Mouse (Mus musculus) embryonic facial prominence, embryonic 15.5 days (tissue): ENCODE results near the gene Fbrsl1. TPM values are rescaled to one million over a fixed set of nuclear protein-coding genes. Genes with fewer than 3 reads are reported as not detected.
A peak's percentile ranks its signal among the peaks of the same experiment; 100 is the strongest.

Source experiments
- ATAC-seq: fragments of 200-750 bp; cut with Nextera tagmentation; 2 replicates; pipeline ENCODE4 v1.8.0; 2017; ENCODE audit warnings: low read depth, moderate TSS enrichment; ENCODE audit not compliant: insufficient number of reproducible peaks, low FRiP score, low TSS enrichment
- H3K27ac ChIP-seq: fragments of 300-500 bp; sonication (generic); replicated peaks from 2 replicates; pipeline ENCODE4 v1.5.1; 2015; ENCODE audit warnings: mild to moderate bottlenecking, inconsistent platforms
- H3K27me3 ChIP-seq: fragments of 300-500 bp; sonication (generic); 2 replicates; pipeline ENCODE4 v1.6.1; 2015; ENCODE audit warnings: inconsistent platforms
- H3K36me3 ChIP-seq: fragments of 300-500 bp; sonication (generic); 2 replicates; pipeline ENCODE4 v1.6.1; 2015; ENCODE audit warnings: mild to moderate bottlenecking, inconsistent platforms
- H3K4me1 ChIP-seq: fragments of 300-500 bp; sonication (generic); 2 replicates; pipeline ENCODE4 v1.6.1; 2015; ENCODE audit warnings: inconsistent platforms
- H3K4me2 ChIP-seq: fragments of 300-500 bp; sonication (generic); replicated peaks from 2 replicates; pipeline ENCODE4 v1.6.1; 2015; ENCODE audit warnings: mild to moderate bottlenecking, inconsistent platforms
- H3K4me3 ChIP-seq: fragments of 300-500 bp; sonication (generic); replicated peaks from 2 replicates; pipeline ENCODE4 v1.5.1; 2015; ENCODE audit warnings: mild to moderate bottlenecking, inconsistent platforms
- H3K9ac ChIP-seq: fragments of 300-500 bp; sonication (generic); 2 replicates; pipeline ENCODE4 v1.6.1; 2015; ENCODE audit warnings: inconsistent platforms
- H3K9me3 ChIP-seq: fragments of 300-500 bp; sonication (generic); replicated peaks from 2 replicates; pipeline ENCODE4 v1.6.1; 2016; ENCODE audit warnings: inconsistent platforms
- WGBS: fragments of 180-500 bp; shearing (Covaris S2); methylation state at CpG from one replicate; pipeline ENCODE4 v1.1.7; 2015; 5-methylcytosine and 5-hydroxymethylcytosine counted together
- polyA plus RNA-seq: library from polyadenylated mRNA; unstranded; fragments of >200 nt; fragmentation: Nextera tagmentation; extraction: Ambion mirVana; gene quantifications from 2 replicates; pipeline ENCODE4 v1.2.1, GENCODE M21; 2015

Gene Fbrsl1
- polyA plus RNA-seq, 1 experiment from 2014 or later: 15.1 TPM

- ATAC-seq: no peak
- no peak overlapping the region for H3K27ac ChIP-seq
- 74% methylated on average over 5 of the region's 5 CpGs for WGBS
- H3K4me1 ChIP-seq: no peaks in the 10 kb centered on the region
- no peak overlapping the region for H3K4me3 ChIP-seq
- no peaks in the 10 kb centered on the region for H3K9me3 ChIP-seq
- H3K4me2 ChIP-seq: no peak overlapping the region
- no peak overlapping the region for H3K9ac ChIP-seq
- H3K36me3 ChIP-seq: 0 out of 2 replicates have a peak, but pooled peaks cover 10% of the 10 kb centered on the region
- no peaks in the 10 kb centered on the region for H3K27me3 ChIP-seq
Measured at GRCm38 (mm10) chr5:110410386-110410785, 37.9 kb downstream of the Fbrsl1 start.

GRCm38 (mm10) chr5:110408967-110409366, 39.3 kb downstream of the Fbrsl1 start:
- H3K27me3 ChIP-seq: no peaks in the 10 kb centered on the region
- H3K9me3 ChIP-seq: no peaks in the 10 kb centered on the region
- H3K4me2 ChIP-seq: no peak overlapping the region
- no peak overlapping the region for H3K27ac ChIP-seq
- ATAC-seq: no peak
- H3K4me3 ChIP-seq: no peak overlapping the region
- H3K36me3 ChIP-seq: 0 out of 2 replicates have a peak, but pooled peaks cover 10% of the 10 kb centered on the region
- 92% methylated on average over 2 of the region's 2 CpGs for WGBS
- H3K4me1 ChIP-seq: no peaks in the 10 kb centered on the region
- no peak overlapping the region for H3K9ac ChIP-seq

GRCm38 (mm10) chr5:110406065-110406714, 42.1 kb downstream of the Fbrsl1 start:
- Histone ChIP-seq H3K9me3 (no peaks in the 10 kb centered on the region), H3K4me3 (no peak overlapping the region), H3K27ac (no peak overlapping the region), H3K4me2 (no peak overlapping the region), H3K4me1 (no peaks in the 10 kb centered on the region), H3K9ac (no peak overlapping the region), H3K36me3 (0 out of 2 replicates have a peak, but pooled peaks cover 5% of the 10 kb centered on the region), H3K27me3 (no peaks in the 10 kb centered on the region)
- 65% methylated on average over 8 of the region's 8 CpGs for WGBS
- ATAC-seq: no peak

GRCm38 (mm10) chr5:110403931-110404330, 44.4 kb downstream of the Fbrsl1 start:
- no peak overlapping the region for H3K9ac ChIP-seq
- no peak for ATAC-seq
- no peaks in the 10 kb centered on the region for H3K4me1 ChIP-seq
- H3K36me3 ChIP-seq: 0 out of 2 replicates have a peak, but pooled peaks cover 5% of the 10 kb centered on the region
- WGBS: 67% methylated on average over 3 of the region's 3 CpGs
- no peak overlapping the region for H3K4me3 ChIP-seq
- no peak overlapping the region for H3K27ac ChIP-seq
- no peak overlapping the region for H3K4me2 ChIP-seq
- no peaks in the 10 kb centered on the region for H3K9me3 ChIP-seq
- H3K27me3 ChIP-seq: no peaks in the 10 kb centered on the region

GRCm38 (mm10) chr5:110402557-110402956, 45.7 kb downstream of the Fbrsl1 start:
- WGBS: 92% methylated on average over 2 of the region's 2 CpGs

GRCm38 (mm10) chr5:110401101-110401500, 47.2 kb downstream of the Fbrsl1 start:
- H3K4me1 ChIP-seq: no peaks in the 10 kb centered on the region
- H3K4me2 ChIP-seq: no peak overlapping the region
- no peaks in the 10 kb centered on the region for H3K27me3 ChIP-seq
- H3K4me3 ChIP-seq: no peak overlapping the region
- no peak overlapping the region for H3K27ac ChIP-seq
- no peak overlapping the region for H3K9ac ChIP-seq
- ATAC-seq: no peak
- H3K9me3 ChIP-seq: no peaks in the 10 kb centered on the region
- H3K36me3 ChIP-seq: no peaks in the 10 kb centered on the region
- WGBS: 90% methylated on average over 8 of the region's 8 CpGs

More at GRCm38 (mm10) chr5:110402557-110402956, 45.7 kb downstream of the Fbrsl1 start:
- no peak for ATAC-seq
- no peak overlapping the region for H3K4me2 ChIP-seq
- H3K9ac ChIP-seq: no peak overlapping the region
- no peaks in the 10 kb centered on the region for H3K4me1 ChIP-seq
- H3K9me3 ChIP-seq: no peaks in the 10 kb centered on the region
- H3K4me3 ChIP-seq: no peak overlapping the region
- no peaks in the 10 kb centered on the region for H3K27me3 ChIP-seq
- no peaks in the 10 kb centered on the region for H3K36me3 ChIP-seq
- H3K27ac ChIP-seq: no peak overlapping the region

GRCm38 (mm10) chr5:110395006-110395661, 53.2 kb downstream of the Fbrsl1 start:
- Histone ChIP-seq H3K27me3 (no peaks in the 10 kb centered on the region), H3K9ac (no peak overlapping the region), H3K27ac (no peak overlapping the region), H3K4me1 (0 out of 2 replicates have a peak, but pooled peaks cover 3% of the 10 kb centered on the region), H3K4me2 (no peak overlapping the region), H3K4me3 (no peak overlapping the region), H3K9me3 (no peaks in the 10 kb centered on the region), H3K36me3 (no peaks in the 10 kb centered on the region)
- WGBS: 81% methylated on average over 5 of the region's 5 CpGs
- no peak for ATAC-seq

- peaks cover 3% of the 10 kb centered on the region; the same call in 1 of the 2 replicates for H3K4me1 ChIP-seq
- H3K27ac ChIP-seq: no peak overlapping the region
- H3K36me3 ChIP-seq: no peaks in the 10 kb centered on the region
- 71% methylated on average over 5 of the region's 5 CpGs for WGBS
- H3K9me3 ChIP-seq: no peaks in the 10 kb centered on the region
- no peak for ATAC-seq
- H3K27me3 ChIP-seq: peaks cover 4% of the 10 kb centered on the region; the same call in 1 of the 2 replicates
- no peak overlapping the region for H3K4me2 ChIP-seq
- H3K9ac ChIP-seq: no peak overlapping the region
- no peak overlapping the region for H3K4me3 ChIP-seq
Measured at GRCm38 (mm10) chr5:110392727-110393126, 55.6 kb downstream of the Fbrsl1 start.

- Histone ChIP-seq H3K9me3 (no peaks in the 10 kb centered on the region), H3K4me2 (no peak overlapping the region), H3K4me1 (peaks cover 23% of the 10 kb centered on the region), H3K27me3 (peaks cover 4% of the 10 kb centered on the region; the same call in 1 of the 2 replicates), H3K27ac (no peak overlapping the region), H3K4me3 (no peak overlapping the region), H3K36me3 (no peaks in the 10 kb centered on the region), H3K9ac (no peak overlapping the region)
- WGBS: 74% methylated on average over 4 of the region's 4 CpGs
- ATAC-seq: no peak
Measured at GRCm38 (mm10) chr5:110390631-110391030, 57.7 kb downstream of the Fbrsl1 start.

GRCm38 (mm10) chr5:110387332-110387731, 61.0 kb downstream of the Fbrsl1 start:
- Histone ChIP-seq H3K27me3 (peaks cover 4% of the 10 kb centered on the region; the same call in 1 of the 2 replicates), H3K4me2 (peak overlapping the region; percentile 80), H3K27ac (no peak overlapping the region), H3K4me1 (peaks cover 30% of the 10 kb centered on the region), H3K9ac (peak overlapping the region; percentile 51; the same call in 1 of the 2 replicates), H3K36me3 (no peaks in the 10 kb centered on the region), H3K9me3 (no peaks in the 10 kb centered on the region), H3K4me3 (peak overlapping the region; percentile 70)
- WGBS: 11% methylated on average over 8 of the region's 8 CpGs
- ATAC-seq: no peak

- no peak overlapping the region for H3K27ac ChIP-seq
- peaks cover 30% of the 10 kb centered on the region for H3K4me1 ChIP-seq
- peak overlapping the region; percentile 70 for H3K4me3 ChIP-seq
- no peaks in the 10 kb centered on the region for H3K9me3 ChIP-seq
- H3K9ac ChIP-seq: peak overlapping the region; percentile 51
- H3K4me2 ChIP-seq: peak overlapping the region; percentile 80
- under 1% methylated on average over 90 of the region's 90 CpGs for WGBS
- H3K27me3 ChIP-seq: peaks cover 4% of the 10 kb centered on the region; the same call in 1 of the 2 replicates
- H3K36me3 ChIP-seq: no peaks in the 10 kb centered on the region
- ATAC-seq: peak; percentile 85
Measured at GRCm38 (mm10) chr5:110386371-110387330, 61.7 kb downstream of the Fbrsl1 start.
